Mouse (Mus musculus) midbrain, embryonic 10.5 days (tissue): Measurements from ENCODE around the gene Sccpdh. TPM values are rescaled to one million over a fixed set of nuclear protein-coding genes. Genes with fewer than 3 reads are reported as not detected.
"Not testable (repeated sequence)": the region's sequence is repeated elsewhere in the genome, so short reads cannot be mapped to it uniquely, and the experiment has no call there.

Experiments used
- DNase-seq: peaks from one replicate; pipeline ENCODE4 v3.0.0-alpha.2; 2017; ENCODE audit warnings: low spot score
- H3K27ac ChIP-seq: fragments of 300-500 bp; sonication (generic); replicated peaks from 2 replicates; pipeline ENCODE4 v1.5.1; 2016; ENCODE audit warnings: mild to moderate bottlenecking
- H3K27me3 ChIP-seq: fragments of 300-500 bp; sonication (generic); 2 replicates; pipeline ENCODE4 v1.6.1; 2016; ENCODE audit warnings: low read depth, mild to moderate bottlenecking; ENCODE audit not compliant: poor library complexity, severe bottlenecking
- H3K36me3 ChIP-seq: fragments of 300-500 bp; sonication (generic); 2 replicates; pipeline ENCODE4 v1.6.1; 2016; ENCODE audit warnings: mild to moderate bottlenecking, moderate library complexity
- H3K4me1 ChIP-seq: fragments of 300-500 bp; sonication (generic); 2 replicates; pipeline ENCODE4 v1.6.1; 2016
- H3K4me3 ChIP-seq: fragments of 300-500 bp; sonication (generic); 2 replicates; pipeline ENCODE4 v1.5.1; 2016; ENCODE audit warnings: mild to moderate bottlenecking, moderate library complexity
- H3K9me3 ChIP-seq: fragments of 300-500 bp; sonication (generic); replicated peaks from 2 replicates; pipeline ENCODE4 v1.6.1; 2016; ENCODE audit warnings: mild to moderate bottlenecking
- whole genome bisulfite sequencing: fragments of 180-500 bp; shearing (Covaris S2); methylation state at CpG from one replicate; pipeline ENCODE4 v1.1.7; 2016; 5-methylcytosine and 5-hydroxymethylcytosine counted together
- polyA plus RNA-seq: library from polyadenylated mRNA; unstranded; fragments of >200 nt; fragmentation: Nextera tagmentation; extraction: Ambion mirVana; gene quantifications from 2 replicates; pipeline ENCODE4 v1.2.1, GENCODE M21; 2016

Gene Sccpdh
- polyA plus RNA-seq, 1 experiment from 2014 or later: 78.0 TPM

DNA sequence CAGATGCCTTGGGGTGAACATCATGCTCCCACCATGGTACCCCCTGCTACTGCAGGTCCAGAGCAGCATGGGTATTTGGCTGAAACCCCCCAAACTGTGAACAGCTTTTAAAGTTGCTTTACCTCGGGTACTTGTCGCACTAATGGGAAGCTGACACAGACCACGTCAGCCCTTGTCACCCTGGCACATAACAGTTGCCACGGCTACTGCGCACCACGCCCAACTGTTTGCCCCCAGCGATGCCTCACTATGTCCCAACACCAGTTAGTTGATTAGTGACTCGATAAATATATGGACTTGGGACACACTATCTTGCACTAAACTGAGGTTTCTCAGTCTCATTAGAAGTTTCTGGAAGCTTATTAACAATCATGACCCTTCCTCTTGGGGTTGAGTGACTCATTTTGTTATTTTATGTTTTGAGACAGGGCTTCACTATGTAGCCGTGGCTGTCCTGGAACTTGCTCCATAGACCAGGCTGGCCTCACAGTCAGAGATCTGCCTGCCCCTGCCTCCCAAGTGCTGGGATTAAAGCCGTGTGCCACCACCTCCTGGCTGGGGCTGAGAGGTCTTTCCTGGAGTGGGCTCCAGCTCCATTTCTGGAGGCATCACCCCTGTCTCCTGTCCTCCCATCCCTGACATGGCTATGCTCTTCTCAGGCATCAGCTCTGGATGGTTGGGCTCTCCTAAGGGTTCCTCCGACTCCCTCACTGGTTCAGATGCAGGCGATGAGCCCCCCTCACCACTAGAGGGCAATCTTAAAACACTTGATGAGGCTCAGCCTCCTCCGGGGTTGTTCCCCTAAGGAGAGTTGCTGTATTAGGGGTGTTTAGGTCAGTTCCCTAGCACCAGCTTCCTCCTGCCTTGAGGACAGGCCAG, 22.7 kb upstream of the Sccpdh start:
- WGBS: 67% methylated on average over 13 of the region's 13 CpGs
- peak overlapping the region; percentile 18; the same call in 1 of the 2 replicates for H3K4me3 ChIP-seq
- H3K4me1 ChIP-seq: peaks cover 7% of the 10 kb centered on the region; the same call in 1 of the 2 replicates
- no peaks in the 10 kb centered on the region for H3K9me3 ChIP-seq
- H3K27ac ChIP-seq: 0 out of 2 replicates have a peak overlapping the region, but pooled peaks have one; percentile 39
- DNase-seq: peak; percentile 80
- no peaks in the 10 kb centered on the region for H3K36me3 ChIP-seq
- no peaks in the 10 kb centered on the region for H3K27me3 ChIP-seq

DNA sequence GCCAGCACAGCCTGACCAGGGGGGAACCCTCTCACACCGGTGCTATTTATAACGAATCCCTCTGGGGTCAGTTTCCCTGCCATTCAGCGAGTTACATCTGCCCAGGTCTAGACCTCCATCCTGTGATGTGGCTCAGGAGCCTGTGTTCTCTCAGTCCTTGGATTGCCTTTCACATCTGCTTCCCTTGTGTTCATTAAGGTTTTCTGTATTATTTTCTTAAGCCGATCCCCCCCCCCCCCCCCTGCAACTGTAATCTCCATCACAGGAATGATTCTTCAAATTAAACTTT, 22.1 kb upstream of the Sccpdh start:
- Histone ChIP-seq H3K27me3 (no peaks in the 10 kb centered on the region), H3K4me1 (peaks cover 7% of the 10 kb centered on the region; the same call in 1 of the 2 replicates), H3K9me3 (no peaks in the 10 kb centered on the region), H3K27ac (0 out of 2 replicates have a peak overlapping the region, but pooled peaks have one; percentile 39), H3K4me3 (peak overlapping the region; percentile 18; the same call in 1 of the 2 replicates), H3K36me3 (no peaks in the 10 kb centered on the region)
- DNase-seq: no peak
- 22% methylated on average over 4 of the region's 4 CpGs for WGBS

DNA sequence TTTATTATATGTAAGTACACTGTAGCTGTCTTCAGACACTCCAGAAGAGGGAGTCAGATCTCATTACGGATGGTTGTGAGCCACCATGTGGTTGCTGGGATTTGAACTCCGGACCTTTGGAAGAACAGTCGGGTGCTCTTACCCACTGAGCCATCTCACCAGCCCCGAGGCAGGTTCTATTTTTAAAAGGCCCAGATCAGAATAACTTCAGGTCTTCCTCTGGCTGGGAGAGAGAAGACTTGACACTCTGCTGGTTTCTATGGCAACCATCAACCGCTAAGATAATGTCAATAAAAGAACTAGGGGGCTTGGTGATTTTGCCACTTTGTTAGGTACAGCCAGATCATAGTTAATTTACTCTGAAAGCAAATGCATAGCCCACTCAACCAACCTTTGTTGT, 19.3 kb upstream of the Sccpdh start:
- not testable (repeated sequence) for DNase-seq, H3K27me3 ChIP-seq, H3K4me1 ChIP-seq, H3K4me3 ChIP-seq, H3K36me3 ChIP-seq, H3K27ac ChIP-seq, H3K9me3 ChIP-seq
- WGBS: 75% methylated on average over 5 of the region's 5 CpGs

DNA sequence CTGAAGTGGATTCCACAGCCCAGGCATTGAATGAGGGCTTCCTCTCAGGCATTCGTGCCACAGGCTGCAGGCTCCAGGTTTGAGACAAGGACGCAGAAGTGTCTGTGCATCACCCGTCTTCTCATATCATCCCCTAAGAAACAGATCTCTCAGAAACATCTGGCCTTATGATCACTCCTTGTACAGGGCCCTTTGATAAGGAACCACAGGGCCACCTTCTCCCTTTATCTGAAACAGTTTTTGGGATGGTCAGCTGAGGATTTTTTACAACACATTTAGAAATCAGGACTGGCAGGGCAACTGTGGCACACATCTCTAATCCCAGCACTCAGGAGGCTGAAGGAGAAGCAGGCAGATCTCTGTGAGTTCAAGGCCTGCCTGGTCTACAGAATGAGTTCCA, 18.7 kb upstream of the Sccpdh start:
- Histone ChIP-seq H3K27me3 (no peaks in the 10 kb centered on the region), H3K4me3 (no peak overlapping the region), H3K9me3 (no peaks in the 10 kb centered on the region), H3K4me1 (peaks cover 7% of the 10 kb centered on the region; the same call in 1 of the 2 replicates), H3K27ac (no peak overlapping the region), H3K36me3 (no peaks in the 10 kb centered on the region)
- no peak for DNase-seq
- WGBS: 78% methylated on average over 3 of the region's 3 CpGs

DNA sequence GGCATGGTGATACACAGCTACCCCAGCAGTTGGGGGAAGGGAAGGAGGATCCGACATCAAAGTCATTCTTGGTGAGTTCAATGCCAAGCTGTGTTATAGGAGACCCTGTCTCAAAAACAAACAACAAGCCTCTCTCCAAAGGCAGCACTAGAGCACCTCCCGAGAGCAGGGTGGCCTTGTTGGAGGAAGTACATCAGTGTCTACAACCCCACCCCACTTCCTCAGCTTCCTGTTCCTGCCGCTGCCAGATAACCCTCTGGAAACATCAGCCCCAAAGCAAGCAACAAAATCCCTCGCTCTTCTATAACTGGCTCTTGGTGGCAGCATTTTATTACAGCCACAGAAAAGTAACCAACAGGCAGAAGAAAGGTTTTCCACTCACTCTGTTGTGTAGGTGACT, 17.7 kb upstream of the Sccpdh start:
- no peak overlapping the region for H3K4me3 ChIP-seq
- H3K4me1 ChIP-seq: peaks cover 7% of the 10 kb centered on the region; the same call in 1 of the 2 replicates
- 82% methylated on average over 4 of the region's 4 CpGs for WGBS
- no peaks in the 10 kb centered on the region for H3K27me3 ChIP-seq
- no peak overlapping the region for H3K27ac ChIP-seq
- no peaks in the 10 kb centered on the region for H3K9me3 ChIP-seq
- H3K36me3 ChIP-seq: no peaks in the 10 kb centered on the region
- DNase-seq: no peak

DNA sequence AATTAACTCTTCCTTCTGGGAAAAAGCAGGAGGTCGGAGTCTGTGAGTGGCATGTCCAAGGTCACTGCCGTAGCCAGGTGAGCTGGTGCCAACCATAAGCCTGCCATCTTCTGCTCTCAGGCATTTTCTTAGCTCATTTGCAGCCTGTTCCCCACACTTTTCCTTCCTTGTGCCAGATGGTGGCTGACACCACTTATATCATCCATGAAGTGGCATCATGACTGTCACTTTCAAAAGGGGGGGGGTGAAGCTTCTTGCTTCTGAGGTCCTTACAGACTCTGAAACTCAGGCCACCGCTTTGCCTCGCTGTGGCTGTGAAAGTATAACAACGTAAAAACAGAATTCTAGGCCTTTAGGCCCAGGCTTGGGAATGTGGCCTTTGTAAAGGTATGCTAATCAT, 16.8 kb upstream of the Sccpdh start:
- Histone ChIP-seq H3K9me3 (no peaks in the 10 kb centered on the region), H3K4me3 (no peak overlapping the region), H3K27ac (no peak overlapping the region), H3K4me1 (0 out of 2 replicates have a peak, but pooled peaks cover 4% of the 10 kb centered on the region), H3K27me3 (no peaks in the 10 kb centered on the region), H3K36me3 (no peaks in the 10 kb centered on the region)
- DNase-seq: no peak
- WGBS: 81% methylated on average over 5 of the region's 5 CpGs

DNA sequence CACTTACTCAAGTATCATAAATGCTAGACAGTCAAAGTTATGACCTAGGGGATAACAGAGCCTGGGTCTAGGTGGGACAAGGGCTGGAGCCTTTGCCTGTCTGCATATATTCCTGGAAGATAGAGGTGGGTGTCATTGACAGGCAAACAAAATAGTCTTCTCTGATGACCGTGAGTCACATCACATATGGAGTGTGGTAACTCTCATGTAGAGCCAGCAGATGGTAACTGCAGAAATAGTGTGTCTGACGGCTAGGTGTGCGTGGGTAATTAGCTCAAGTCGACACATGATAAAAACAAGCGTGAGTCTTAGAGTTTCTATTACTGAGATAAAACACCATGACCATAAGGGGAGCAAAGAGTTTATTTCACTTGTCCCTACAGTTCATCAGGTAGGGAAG, 4.9 kb upstream of the Sccpdh start:
- 95% methylated on average over 5 of the region's 5 CpGs for WGBS
- Histone ChIP-seq H3K4me1 (peaks cover 21% of the 10 kb centered on the region), H3K27ac (no peak overlapping the region), H3K27me3 (no peaks in the 10 kb centered on the region), H3K36me3 (no peaks in the 10 kb centered on the region), H3K4me3 (no peak overlapping the region), H3K9me3 (no peaks in the 10 kb centered on the region)
- no peak for DNase-seq

DNA sequence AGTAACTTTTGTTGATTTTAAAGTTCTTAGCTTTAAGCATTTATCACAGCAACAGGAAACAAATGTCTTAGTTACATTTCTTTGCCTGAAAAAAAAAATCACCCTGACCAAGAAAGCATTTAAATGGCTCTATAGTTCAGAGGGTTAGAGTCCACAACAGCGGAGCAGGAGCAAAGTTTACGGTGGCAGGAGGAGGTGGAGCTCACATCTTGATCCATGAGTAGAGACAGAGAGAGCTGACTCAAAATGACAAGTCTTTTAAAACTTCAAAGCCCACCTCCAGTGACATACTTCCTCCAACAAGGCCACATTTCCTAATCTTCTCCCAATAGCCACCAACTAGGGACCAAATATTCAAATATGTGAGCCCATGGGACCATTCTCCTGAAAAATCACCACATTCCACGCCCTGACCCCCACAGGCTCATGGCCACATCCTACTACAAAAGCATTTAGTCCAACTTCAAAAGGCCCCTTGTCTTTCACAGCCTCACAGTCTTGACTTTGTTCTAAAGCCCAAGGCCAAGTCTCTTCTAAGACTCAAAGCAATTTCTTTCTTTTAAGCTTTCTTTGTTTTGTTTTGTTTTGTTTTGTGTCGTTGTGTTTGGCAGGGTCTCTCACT, 3.6 kb upstream of the Sccpdh start:
- H3K4me1 ChIP-seq: peaks cover 35% of the 10 kb centered on the region

DNA sequence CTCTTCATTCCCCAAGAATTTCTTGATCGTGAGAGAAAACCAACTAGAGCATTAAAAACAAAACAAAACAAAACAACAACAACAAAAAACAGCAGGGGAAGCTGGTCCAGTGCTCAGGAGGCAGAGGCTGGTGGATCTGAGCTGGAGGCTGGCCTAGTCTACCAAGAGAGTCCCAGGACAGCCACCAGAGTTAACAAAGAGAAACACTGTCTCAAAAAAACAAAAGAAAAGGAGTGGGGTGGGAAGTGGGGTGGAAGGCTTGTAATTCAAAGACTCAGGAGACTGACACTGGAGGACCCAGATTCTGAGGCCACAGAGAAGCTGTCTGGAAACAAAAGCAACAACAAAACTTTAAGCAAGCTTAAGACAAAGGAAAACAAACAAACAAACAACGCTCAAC, 1.0 kb upstream of the Sccpdh start:
- H3K9me3 ChIP-seq: no peaks in the 10 kb centered on the region
- H3K4me1 ChIP-seq: peaks cover 42% of the 10 kb centered on the region
- H3K36me3 ChIP-seq: peaks cover 9% of the 10 kb centered on the region
- H3K27me3 ChIP-seq: no peaks in the 10 kb centered on the region
- no peak overlapping the region; the same call in 1 of the 2 replicates for H3K27ac ChIP-seq
- no peak for DNase-seq
- peak overlapping the region; percentile 91; the same call in 1 of the 2 replicates for H3K4me3 ChIP-seq
- WGBS: 54% methylated on average over 2 of the region's 2 CpGs

More for the DNA sequence above, 3.6 kb upstream of the Sccpdh start:
- Histone ChIP-seq H3K4me3 (no peak overlapping the region), H3K27me3 (no peaks in the 10 kb centered on the region), H3K9me3 (no peaks in the 10 kb centered on the region), H3K36me3 (no peaks in the 10 kb centered on the region), H3K27ac (no peak overlapping the region)
- DNase-seq: no peak
- WGBS: 64% methylated on average over 4 of the region's 4 CpGs

DNA sequence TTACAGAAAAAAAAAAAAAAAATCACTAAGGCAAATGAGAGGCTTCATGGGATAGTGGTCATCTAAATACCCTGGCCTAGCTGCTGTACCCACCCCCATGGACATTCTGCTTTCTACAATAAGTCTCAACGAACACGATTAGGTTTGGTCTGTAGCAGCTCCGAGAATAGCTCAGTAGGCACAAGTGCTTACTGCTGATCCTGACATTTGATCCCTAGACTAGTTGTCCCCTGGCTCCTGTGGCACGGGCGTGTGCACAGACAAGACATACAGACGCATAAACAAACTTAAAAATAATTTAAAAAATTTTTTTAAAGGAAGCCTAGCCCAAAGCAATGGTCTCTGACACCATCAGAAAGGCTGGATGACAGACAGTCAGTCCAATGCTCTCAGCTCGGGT, 560 bp upstream of the Sccpdh start:
- Histone ChIP-seq H3K27ac (peak overlapping the region; percentile 93), H3K4me3 (peak overlapping the region; percentile 91), H3K27me3 (no peaks in the 10 kb centered on the region), H3K36me3 (peaks cover 13% of the 10 kb centered on the region), H3K9me3 (no peaks in the 10 kb centered on the region), H3K4me1 (peaks cover 42% of the 10 kb centered on the region)
- 2% methylated on average over 7 of the region's 7 CpGs for WGBS
- no peak for DNase-seq

DNA sequence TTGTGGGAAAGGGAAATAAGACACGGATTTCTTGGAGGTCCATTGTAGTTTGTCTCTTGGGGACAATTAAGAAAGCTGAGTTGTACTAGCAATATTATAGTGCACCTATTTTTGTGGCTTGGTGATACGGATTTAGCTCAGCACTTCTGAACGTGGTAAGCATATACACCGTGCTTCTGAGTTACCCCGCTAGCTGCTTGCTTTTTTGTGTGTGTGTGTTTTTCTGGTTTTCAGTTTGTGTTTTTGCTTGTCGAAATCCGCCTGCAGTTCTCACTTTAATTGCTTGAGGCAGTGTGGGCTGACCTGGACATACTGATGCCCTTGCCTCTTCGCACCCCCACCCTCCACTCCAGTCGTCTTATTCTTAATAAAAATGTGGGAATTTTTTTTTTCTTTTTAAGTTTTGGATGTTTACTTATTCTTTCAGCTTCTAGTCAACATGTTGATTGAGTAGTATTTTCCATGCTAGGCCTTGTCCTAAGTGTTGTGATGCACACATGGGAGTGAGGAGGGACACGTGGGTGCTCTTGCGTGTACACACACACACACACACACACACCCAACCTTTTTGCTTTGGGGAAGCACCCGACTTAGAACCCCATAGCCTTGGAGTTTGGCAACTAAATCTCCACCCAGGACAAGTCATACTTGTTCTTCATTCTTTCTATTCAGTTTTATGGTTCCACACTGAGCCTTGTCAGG, 977 bp downstream of the Sccpdh start:
- H3K36me3 ChIP-seq: peaks cover 29% of the 10 kb centered on the region
- peak overlapping the region; percentile 91 for H3K4me3 ChIP-seq
- 24% methylated on average over 12 of the region's 12 CpGs for WGBS
- no peaks in the 10 kb centered on the region for H3K27me3 ChIP-seq
- peak; percentile 18 for DNase-seq
- H3K4me1 ChIP-seq: peaks cover 42% of the 10 kb centered on the region
- no peaks in the 10 kb centered on the region for H3K9me3 ChIP-seq
- H3K27ac ChIP-seq: peak overlapping the region; percentile 93

DNA sequence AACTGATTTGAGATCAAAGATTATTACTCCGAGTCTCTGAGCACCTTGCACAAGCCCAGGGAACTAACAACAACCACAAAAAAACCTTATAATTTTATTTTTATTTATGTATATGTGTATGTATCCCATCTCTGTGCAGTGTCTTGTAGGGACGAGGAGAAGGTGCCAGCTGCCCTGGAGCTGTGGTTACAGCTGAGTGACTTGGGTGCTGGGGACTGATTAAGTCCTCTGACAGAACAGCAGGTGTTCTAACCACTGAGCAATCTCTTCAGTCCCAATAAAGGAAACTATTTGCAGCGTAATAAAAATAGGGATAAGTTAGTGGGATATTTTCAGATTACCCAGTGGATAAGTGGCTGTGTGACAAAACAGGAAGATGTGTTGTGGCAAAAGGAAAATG, 6.3 kb downstream of the Sccpdh start:
- Histone ChIP-seq H3K27ac (no peak overlapping the region), H3K4me3 (no peak overlapping the region), H3K27me3 (no peaks in the 10 kb centered on the region), H3K4me1 (peaks cover 8% of the 10 kb centered on the region), H3K9me3 (no peaks in the 10 kb centered on the region), H3K36me3 (peaks cover 77% of the 10 kb centered on the region)
- WGBS: 91% methylated on average over 3 of the region's 3 CpGs
- no peak for DNase-seq
